Mouse (Mus musculus): ENCODE data around the gene Magi2.

Gene Magi2

DNA sequence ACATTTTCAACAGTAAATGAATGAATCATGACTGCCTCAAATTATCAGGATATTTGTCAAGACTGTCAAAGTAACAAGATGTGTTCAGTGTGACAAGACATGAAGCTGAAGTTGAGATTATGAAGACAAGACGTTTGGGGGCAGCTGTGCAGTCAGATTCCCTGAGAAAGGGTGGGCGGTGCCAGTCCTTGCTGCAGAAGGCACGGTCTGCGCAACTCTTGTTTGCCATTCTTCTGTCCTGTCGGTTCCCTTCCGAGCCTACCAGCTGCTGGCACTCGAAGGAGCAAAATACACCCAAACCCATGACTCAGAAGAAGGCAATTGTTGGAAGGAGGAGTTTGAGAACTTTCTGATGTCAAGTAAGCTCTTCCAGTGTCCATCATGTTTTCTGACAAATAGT lies 852.1 kb downstream of the Magi2 start:
- DNase-seq (ENCODE audit: low spot score), result no peak

DNA sequence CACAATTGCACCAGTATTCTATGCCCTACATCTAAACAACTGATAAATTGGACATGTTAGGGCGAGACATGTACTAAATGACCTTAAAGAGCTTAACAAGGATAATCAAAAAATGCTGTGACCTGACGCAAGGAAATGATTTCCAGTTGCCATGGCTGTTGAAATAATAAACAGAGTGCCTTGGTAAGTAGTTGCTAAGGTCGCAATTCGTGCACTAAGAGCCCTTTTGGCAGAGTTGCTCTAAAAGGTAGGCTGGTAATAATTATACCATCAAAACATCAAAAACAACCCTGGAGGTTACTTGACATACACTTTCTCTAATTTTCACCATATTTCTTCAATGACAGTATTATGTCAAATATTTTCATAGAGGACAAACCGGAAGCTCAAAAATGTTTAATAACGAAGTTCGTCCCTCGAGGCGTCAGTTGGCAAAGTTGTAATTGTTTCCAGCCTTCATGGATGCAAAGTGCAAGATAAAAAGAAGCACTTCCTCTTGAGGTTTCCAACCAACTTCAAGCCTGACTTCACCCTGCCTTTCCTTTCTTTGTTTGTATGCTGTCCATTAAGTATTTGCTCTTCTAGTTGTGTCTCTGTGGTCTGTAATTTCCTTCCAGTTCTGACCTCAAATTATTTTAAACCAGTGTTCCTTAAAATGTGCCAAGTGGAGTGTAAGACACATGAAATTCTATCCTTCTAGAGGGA lies 853.9 kb downstream of the Magi2 start:
- no peak for DNase-seq (ENCODE audit: low spot score)

DNA sequence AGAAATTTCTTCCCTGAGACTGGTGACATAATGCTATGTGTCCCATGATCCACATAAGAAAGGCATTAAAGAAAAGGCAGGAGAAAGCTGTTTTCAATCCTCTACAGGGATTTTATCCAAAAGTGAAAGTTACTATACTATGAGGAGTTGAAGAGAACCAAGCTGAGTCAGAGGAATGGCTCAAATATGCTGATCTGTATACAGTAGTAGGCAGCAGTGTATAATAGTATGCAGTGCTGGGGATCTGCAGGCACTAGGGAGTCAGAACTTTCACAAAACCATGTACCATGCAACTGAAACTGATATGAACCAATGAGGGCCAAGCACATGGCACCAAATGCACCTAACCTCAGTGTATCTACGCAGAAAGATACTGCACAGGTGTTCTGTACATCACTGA lies 855.5 kb downstream of the Magi2 start:
- no peak for DNase-seq (ENCODE audit: low spot score)

GRCm38 (mm10) chr5:20087083-20087482 lies 860.2 kb downstream of the Magi2 start:
- DNase-seq (ENCODE audit: low spot score), result no peak

- no peak for DNase-seq (ENCODE audit: low spot score)
Measured at GRCm38 (mm10) chr5:20103869-20104268, 877.0 kb downstream of the Magi2 start.

- DNase-seq (ENCODE audit: low spot score), result no peak
Measured at GRCm38 (mm10) chr5:20104496-20104895, 877.7 kb downstream of the Magi2 start.

DNA sequence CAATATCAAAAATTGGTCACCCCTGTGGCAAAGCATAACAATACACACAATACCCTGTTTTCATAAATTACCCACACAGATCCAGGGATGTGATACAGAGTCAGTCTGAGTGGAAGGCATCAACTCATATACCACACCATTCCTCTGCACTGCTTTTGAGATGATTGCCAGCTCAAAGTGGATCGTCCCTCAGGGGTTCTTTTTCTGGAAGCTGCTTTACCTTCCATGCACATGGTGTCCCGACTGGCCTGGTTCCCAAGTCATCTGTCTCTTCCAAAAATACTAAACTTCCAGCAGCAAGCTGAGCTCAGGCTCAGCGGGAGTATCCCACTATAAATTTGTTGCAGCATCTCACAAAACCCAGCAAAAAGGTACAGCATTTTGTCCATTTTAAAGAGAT lies 882.7 kb downstream of the Magi2 start:
- no peak for DNase-seq (ENCODE audit: low spot score)

DNA sequence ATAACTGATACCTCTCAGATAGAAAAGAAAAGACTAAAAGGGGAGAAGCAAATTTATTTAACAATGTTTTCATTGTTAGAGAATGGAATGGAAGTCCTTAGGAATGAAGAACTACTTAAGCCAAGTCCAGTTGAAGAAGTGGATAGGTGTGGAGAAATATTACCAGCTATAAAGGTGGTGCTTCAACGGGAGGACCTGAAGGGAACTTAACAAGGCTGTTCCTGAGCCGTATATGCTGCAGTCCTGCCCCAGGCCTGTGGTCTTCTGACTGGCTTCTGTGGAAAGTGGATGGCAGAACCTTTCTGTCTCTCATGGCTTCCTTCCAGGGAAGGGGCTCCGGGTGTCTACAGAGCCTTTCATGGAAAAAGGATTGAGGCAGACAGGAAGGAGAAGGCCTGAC lies 890.3 kb downstream of the Magi2 start:
- DNase-seq (ENCODE audit: low spot score), result no peak

- no peak for DNase-seq (ENCODE audit: low spot score)
Measured at GRCm38 (mm10) chr5:20140235-20140634, 913.4 kb downstream of the Magi2 start.

DNA sequence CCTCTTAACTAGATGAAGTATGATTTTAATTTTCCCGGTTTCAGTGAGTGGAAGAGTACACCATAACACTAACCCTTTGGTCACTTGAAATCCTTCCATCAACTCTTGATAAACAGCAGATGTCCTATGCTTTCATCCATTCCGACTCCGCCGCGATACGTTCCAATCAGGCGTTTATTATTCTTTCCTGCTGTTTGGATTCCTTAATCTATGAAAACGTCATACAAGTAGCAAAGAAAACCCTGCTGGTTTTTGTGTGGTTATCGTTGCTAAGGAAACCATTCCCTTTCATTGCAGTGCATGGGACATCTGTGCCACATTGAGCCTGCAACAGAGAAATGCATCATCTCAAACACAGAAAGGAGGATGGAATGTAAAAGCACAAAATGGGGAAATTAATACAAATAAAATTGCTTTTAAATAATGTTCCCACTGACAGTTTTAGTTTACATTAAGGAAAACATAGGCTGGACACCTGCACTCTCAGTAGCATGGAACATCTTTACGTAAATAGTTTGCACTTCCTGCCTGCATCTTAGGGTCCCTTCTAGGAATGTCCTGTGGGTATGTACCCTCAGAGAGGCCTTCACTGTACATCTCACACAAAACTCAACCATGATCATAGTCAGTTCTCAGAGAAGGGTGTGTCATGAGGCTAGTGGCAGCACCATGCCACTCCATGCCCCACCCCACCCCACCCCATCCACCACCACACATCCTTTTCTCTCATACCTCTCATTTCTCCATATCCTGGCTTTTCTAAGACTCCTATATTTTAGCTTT lies 914.0 kb downstream of the Magi2 start:
- peak; percentile 5 for DNase-seq (ENCODE audit: low spot score)

DNA sequence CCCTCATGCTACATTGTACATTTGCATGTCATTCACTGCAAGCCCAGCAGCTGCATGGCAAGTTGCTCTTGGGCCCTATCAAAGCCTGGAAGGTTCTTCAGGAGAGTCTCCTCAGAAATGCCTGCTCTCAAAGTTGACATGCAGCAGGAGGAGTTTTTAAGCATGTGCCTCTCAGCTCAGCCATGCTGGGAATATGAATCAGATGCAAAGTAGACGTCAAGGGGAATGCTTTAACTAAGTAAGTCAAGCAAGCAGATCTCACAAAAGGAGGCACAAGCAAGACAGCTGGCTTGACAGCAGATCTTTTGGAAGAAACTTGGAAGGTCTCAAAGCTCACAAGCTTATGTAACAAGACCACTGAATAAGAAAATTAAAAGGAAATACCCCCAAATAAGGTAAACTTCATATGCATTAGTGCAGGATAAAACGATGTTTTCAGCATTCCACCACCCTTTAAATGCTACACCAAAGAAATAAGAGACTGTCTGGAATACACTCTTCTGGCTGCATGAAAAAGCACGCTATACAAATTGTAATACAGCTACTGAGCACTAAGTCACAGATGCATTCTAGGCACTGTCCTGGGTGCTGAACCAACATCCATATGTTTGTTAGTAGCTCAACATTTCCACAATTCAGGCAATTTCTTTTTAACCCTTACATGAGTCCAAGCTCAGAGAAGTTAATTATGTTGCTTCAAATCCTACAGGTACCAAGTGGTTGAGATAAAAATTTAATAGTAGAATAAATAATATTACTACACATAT lies 926.7 kb downstream of the Magi2 start:
- peak; percentile 9 for DNase-seq (ENCODE audit: low spot score)

- no peak for DNase-seq (ENCODE audit: low spot score)
Measured at GRCm38 (mm10) chr5:20196765-20197164, 969.9 kb downstream of the Magi2 start.

DNA sequence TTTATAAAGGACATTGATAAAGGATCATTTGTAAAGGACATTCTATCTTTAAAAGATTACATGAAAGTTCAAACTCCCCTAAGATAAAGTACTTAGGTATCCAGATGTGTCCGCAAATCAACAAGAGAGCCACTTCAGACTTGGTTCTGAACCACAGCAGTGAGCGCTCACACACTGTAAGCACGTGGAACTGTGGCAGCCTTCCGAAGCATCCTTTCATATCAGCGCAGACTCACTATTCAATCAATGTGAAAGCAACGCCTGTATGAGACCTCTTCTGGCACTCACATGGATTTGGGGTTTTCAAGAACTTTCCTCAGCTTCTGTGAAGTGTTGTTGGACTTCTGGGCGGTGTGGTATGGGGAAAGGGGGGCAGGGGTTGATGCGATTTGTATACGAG lies 970.6 kb downstream of the Magi2 start:
- DNase-seq (ENCODE audit: low spot score), result no peak

DNA sequence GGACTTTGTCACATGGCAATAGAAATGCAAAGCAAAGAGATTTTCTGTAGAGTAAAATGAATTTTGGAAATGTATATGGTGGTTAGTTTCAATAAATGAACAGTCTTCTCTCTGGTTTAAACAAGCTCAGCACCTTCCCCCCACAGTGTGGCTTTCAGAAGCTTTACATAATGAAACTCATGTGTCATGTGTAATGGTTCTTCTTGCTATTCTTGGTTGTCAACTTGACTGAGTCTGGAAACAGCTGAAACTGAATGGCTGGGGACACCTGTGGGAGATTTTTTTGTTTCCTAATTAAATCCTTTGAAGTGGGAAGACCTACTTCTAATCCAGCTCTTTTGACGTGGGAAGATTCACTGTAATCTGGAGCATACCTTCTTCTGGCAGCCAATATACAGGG lies 974.5 kb downstream of the Magi2 start:
- no peak for DNase-seq (ENCODE audit: low spot score)

DNA sequence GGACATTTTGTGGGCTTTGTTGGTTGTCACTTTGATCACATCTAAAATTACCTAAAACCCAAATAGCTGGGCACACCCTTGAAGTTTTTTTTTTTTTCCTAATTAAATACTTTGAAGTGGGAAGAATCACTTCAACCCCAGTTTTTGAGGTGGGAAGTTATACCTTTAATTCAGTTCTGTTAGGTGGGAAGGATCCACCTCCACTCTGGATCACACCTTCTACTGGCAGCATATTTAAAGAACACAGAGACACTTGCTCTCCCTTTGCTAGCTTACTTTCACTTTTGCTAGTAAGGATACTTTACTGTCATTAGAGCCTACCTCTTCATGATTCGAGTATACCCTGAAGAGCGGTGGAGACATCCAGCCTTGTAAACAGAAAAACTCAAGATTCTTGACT lies 981.3 kb downstream of the Magi2 start:
- DNase-seq (ENCODE audit: low spot score), result no peak

DNA sequence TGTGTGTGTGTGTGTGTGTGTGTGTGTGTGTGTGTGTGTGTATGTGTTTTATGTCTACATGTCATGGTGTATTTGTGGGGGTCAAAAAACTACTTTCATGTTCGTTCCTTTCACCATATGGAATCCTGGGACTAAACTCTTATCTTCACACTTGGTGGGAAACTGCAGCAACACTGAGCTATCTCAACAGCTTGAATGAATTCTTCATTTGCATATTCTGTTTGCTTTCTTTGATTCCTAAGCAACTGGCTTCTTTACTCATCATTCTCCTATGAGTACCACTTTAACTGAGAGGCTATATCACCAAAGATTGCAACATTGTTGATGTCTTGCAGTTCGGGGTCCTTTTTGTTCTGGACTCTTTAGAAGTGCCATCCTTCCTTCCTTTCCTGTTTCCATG lies 986.5 kb downstream of the Magi2 start:
- DNase-seq (ENCODE audit: low spot score), result no peak

- no peak for DNase-seq (ENCODE audit: low spot score)
Measured at GRCm38 (mm10) chr5:20226471-20227210, 999.8 kb downstream of the Magi2 start.

- DNase-seq (ENCODE audit: low spot score), result no peak
Measured at GRCm38 (mm10) chr5:20227912-20228762, 1001.3 kb downstream of the Magi2 start.

DNA sequence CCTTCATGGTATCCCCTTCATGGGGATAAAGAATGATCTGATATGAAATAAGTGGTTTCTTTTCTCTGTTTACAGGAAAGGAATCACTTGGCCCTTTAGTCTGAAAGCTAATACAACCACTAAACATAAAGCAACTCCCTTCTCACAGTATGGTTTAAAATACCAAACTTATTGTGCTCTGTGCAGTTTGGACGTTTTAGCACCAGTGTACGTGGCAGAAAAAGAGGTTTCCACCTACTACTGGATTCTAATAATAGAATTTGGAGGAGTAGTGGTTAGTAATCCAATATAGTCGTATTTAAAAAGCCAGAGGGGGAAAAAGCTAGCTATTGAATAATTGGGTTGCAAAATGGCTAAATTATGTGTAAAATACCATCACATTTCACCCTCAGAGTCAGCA lies 1005.1 kb downstream of the Magi2 start:
- DNase-seq (ENCODE audit: low spot score), result no peak

- DNase-seq (ENCODE audit: low spot score), result no peak
Measured at GRCm38 (mm10) chr5:20241523-20241922, 1014.7 kb downstream of the Magi2 start.

GRCm38 (mm10) chr5:20242496-20242895 lies 1015.7 kb downstream of the Magi2 start:
- DNase-seq (ENCODE audit: low spot score), result no peak
